In genomic region chr11:54256624-54257376, GRCm38 (mm10) we compare ENCODE assay signal across 9 mouse cellular contexts. TPM values are rescaled to one million over a fixed set of nuclear protein-coding genes. Genes with fewer than 3 reads are reported as not detected.
DNase-seq lines count a peak whose midpoint lies in the region; TF ChIP-seq lines count a peak whose summit lies in the region.
"Had no signal": no experiment of that assay in that cellular context is flagged by ENCODE, and none has a peak within 500 bp of the region (broad histone marks: within the 10 kb centered on the region; RNA-seq: fewer than 3 reads in every experiment).

No protein-coding gene starts in this region.

- H3K36me3 ChIP-seq in E14TG2a.4 (ENCODE audit: insufficient read depth, low read length): no peaks in the 10 kb centered on the region

- intact Hi-C loops in heart, postnatal 36 days (cut with DNase I): loop anchor here (1.0 to 5.0 kb wide), 5 partner anchors 111 to 519 kb away; no protein-coding TSS in a partner anchor

- peaks cover 5% of the 10 kb centered on the region; the same call in 1 of the 2 replicates for H3K27me3 ChIP-seq in E14TG2a.4 (ENCODE audit: insufficient read depth, low read length)

- no peaks in the 10 kb centered on the region for H3K9me3 ChIP-seq in E14TG2a.4 (ENCODE audit: low read length)
- H3K9me3 ChIP-seq: megakaryocyte, embryonic 14.5 days had no signal

- no peak overlapping the region for H3K4me3 ChIP-seq in E14TG2a.4 (replicated peaks; ENCODE audit: low read length)
- H3K4me3 ChIP-seq: megakaryocyte, embryonic 14.5 days had no signal

- DNase-seq in adrenal gland, postnatal 10 days: peak; percentile 82
- DNase-seq in embryo, embryonic 9.5 days (ENCODE audit: extremely low spot score): peak; percentile 70
- DNase-seq in heart, postnatal 36 days: peak; percentile 69 to 78
- peak; percentile 51 for DNase-seq in layer of hippocampus, adult 9-11 months
- DNase-seq in lung, postnatal 14 days: peak; percentile 85
- peak; percentile 64 to 73 for DNase-seq in right cerebral cortex, adult 2 months (ENCODE audit: low spot score in 2 of 2)
- DNase-seq in urinary bladder, postnatal 36 days (ENCODE audit: low spot score in 2 of 2): peak; percentile 58 to 77

- H3K4me1 ChIP-seq in E14TG2a.4 (replicated peaks; ENCODE audit: low read depth, low read length): peaks cover 51% of the 10 kb centered on the region

- TF ChIP-seq CTCF in E14TG2a.4 (conservative IDR thresholded peaks at IDR 0.05; ENCODE audit: low read length): peak; percentile 32

RNA-seq across cellular contexts. Expression of gene Csf2, which starts 7.3 kb away (rescaled TPM):
- total RNA-seq in adrenal gland, postnatal 10 days (2021): not detected
- not detected for total RNA-seq in heart, postnatal 36 days (2021)

RNA-seq across cellular contexts. Expression of gene Il3, which starts 10.3 kb away (rescaled TPM):
- total RNA-seq in adrenal gland, postnatal 10 days (2021): not detected
- not detected for total RNA-seq in heart, postnatal 36 days (2021)

RNA-seq across cellular contexts. Expression of gene Acsl6, which starts 46.8 kb away (rescaled TPM):
- 1 to 10 TPM; 2.2 to 3.6 TPM for total RNA-seq in adrenal gland, postnatal 10 days (2021)
- 1 to 10 TPM; 3.1 to 5.9 TPM for total RNA-seq in heart, postnatal 36 days (2021)
